Mouse (Mus musculus) kidney, adult 2 months (tissue): ENCODE results near the gene Best2.

Experiments used
- CTCF ChIP-seq: fragments of 200-500 bp; conservative IDR thresholded peaks from 2 replicates; pipeline ENCODE4 v1.5.1; 2011; ENCODE audit warnings: low read depth, mild to moderate bottlenecking, control low read depth, low read length, moderate library complexity, mixed read lengths; ENCODE audit not compliant: insufficient read depth, insufficient read length
- POLR2A ChIP-seq: fragments of 200-500 bp; IDR thresholded peaks from one replicate; pipeline ENCODE4 v1.6.1; 2011; ENCODE audit warnings: low read depth, low read length, control low read depth

DNA sequence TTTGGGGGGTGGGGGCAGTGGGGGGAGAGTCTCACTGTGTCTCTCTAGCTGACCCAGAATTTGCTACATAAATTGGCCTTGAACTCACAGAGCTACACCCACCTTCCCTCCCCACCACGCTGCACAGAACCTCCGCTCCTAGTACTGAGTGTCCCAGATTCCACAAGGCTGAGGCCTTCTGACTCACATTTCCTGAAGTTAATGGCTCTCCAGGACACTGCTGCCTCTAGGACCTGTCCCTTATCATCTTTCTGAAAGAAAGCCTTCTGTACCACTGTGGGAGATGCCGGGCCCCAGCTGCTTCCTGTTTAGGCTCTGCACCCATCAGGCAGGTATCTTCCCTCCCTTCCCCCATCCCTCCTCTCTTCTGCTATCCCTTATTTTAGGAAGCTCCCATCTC lies 47.7 kb downstream of the Best2 start:
- TF ChIP-seq POLR2A (no peak), CTCF (no peak)
